Mouse (Mus musculus) small intestine, adult 2 months (tissue): ENCODE measurements around the gene Tfrc.

Source experiments
- CTCF ChIP-seq: fragments of 200-500 bp; IDR thresholded peaks from 2 replicates; pipeline ENCODE4 v1.5.1; 2012; ENCODE audit warnings: low read depth, mild to moderate bottlenecking, control low read depth, inconsistent platforms, low read length, moderate library complexity, mixed read lengths; ENCODE audit not compliant: insufficient replicate concordance, insufficient read length; ENCODE audit errors: extremely low read depth
- POLR2A ChIP-seq: fragments of 200-500 bp; IDR thresholded peaks from 2 replicates; pipeline ENCODE4 v1.6.1; 2012; ENCODE audit warnings: low read depth, mild to moderate bottlenecking, control low read depth, inconsistent platforms, low read length, moderate library complexity

GRCm38 (mm10) chr16:32662372-32662771 is 53.7 kb downstream of the Tfrc start:
- TF ChIP-seq POLR2A = no peak
- no peak for TF ChIP-seq CTCF
